Mouse (Mus musculus) embryonic fibroblast, embryonic 13.5 days (primary cell): ENCODE results near the gene Sh3rf1.

Experiments
- CTCF ChIP-seq: IDR thresholded peaks from 2 replicates; pipeline ENCODE4 v1.5.1; 2011; ENCODE audit warnings: mild to moderate bottlenecking, control low read depth, low read length, moderate library complexity, borderline replicate concordance; ENCODE audit not compliant: insufficient read depth
- POLR2A ChIP-seq: IDR thresholded peaks from 2 replicates; pipeline ENCODE4 v1.6.1; 2011; ENCODE audit warnings: low read depth, mild to moderate bottlenecking, control low read depth, low read length, moderate library complexity

- TF ChIP-seq POLR2A (no peak), CTCF (no peak)
Measured at GRCm38 (mm10) chr8:61387501-61387963, 163.9 kb downstream of the Sh3rf1 start.
